Mouse (Mus musculus) colon, adult 2 months (tissue): ENCODE data around the gene Loxl3. TPM values are rescaled to one million over a fixed set of nuclear protein-coding genes. Genes with fewer than 3 reads are reported as not detected.

ENCODE experiments used
- polyA plus RNA-seq: library from polyadenylated mRNA; depleted of rRNA; stranded (reverse); fragments of >200 nt; gene quantifications from 2 replicates; pipeline ENCODE4 v1.2.3, GENCODE M21; 2012; rRNA removed

The Loxl3 gene
- polyA plus RNA-seq, result 5.0 and 5.3 TPM in 2 replicates

GRCm38 (mm10) chr6:83033249-83034185 is at the start of gene Loxl3, which contains the start of gene Dok1:
Gene Loxl3, plus strand, starts transcription at chr6:83034173.
Gene Dok1, minus strand, starts transcription at chr6:83033471.

GRCm38 (mm10) chr6:83054074-83054851 is 20.3 kb downstream of the Loxl3 start, which contains the start of gene Aup1:
Gene Aup1, plus strand, starts transcription at chr6:83054521.

GRCm38 (mm10) chr6:83054871-83055431 is 21.0 kb downstream of the Loxl3 start, which contains the start of gene Htra2:
Gene Htra2, minus strand, starts transcription at chr6:83055273.

GRCm38 (mm10) chr6:83057790-83058189 is 23.8 kb downstream of the Loxl3 start, which contains the start of gene Dqx1:
Gene Dqx1, plus strand, starts transcription at chr6:83057844.

GRCm38 (mm10) chr6:83070247-83070310 is 36.1 kb downstream of the Loxl3 start, which contains the start of gene Tlx2:
Gene Tlx2, minus strand, starts transcription at chr6:83070293.

GRCm38 (mm10) chr6:83077630-83078323 is 43.8 kb downstream of the Loxl3 start, which contains the start of gene Pcgf1:
Gene Pcgf1, plus strand, starts transcription at chr6:83077869.

GRCm38 (mm10) chr6:83086121-83087035 is 52.4 kb downstream of the Loxl3 start, which contains the start of gene Lbx2:
Gene Lbx2, plus strand, starts transcription at chr6:83086367.

GRCm38 (mm10) chr6:83101316-83101687 is 67.3 kb downstream of the Loxl3 start, which contains the start of the genes Ccdc142 and Gm42688:
Gene Ccdc142, plus strand, starts transcription at chr6:83101601.
Gene Gm42688, plus strand, starts transcription at chr6:83101617.

Other genes with a start within 250 kb of the Loxl3 start
- gene Sema4f, start 94.4 kb upstream of the Loxl3 start, polyA plus RNA-seq, result 1.1 and 1.6 TPM in 2 replicates
- gene M1ap, start 87.3 kb upstream of the Loxl3 start, polyA plus RNA-seq, result 0.44 and 0.59 TPM in 2 replicates
- gene Dok1, start 702 bp upstream of the Loxl3 start, polyA plus RNA-seq, result 11.9 and 13.7 TPM in 2 replicates
- gene Aup1, start 20.3 kb downstream of the Loxl3 start, polyA plus RNA-seq, result 746 and 821 TPM in 2 replicates
- gene Htra2, start 21.1 kb downstream of the Loxl3 start, polyA plus RNA-seq, result 51.6 and 61.4 TPM in 2 replicates
- gene Dqx1, start 23.7 kb downstream of the Loxl3 start, polyA plus RNA-seq, result 25.8 and 29.2 TPM in 2 replicates
- gene Tlx2, start 36.1 kb downstream of the Loxl3 start, polyA plus RNA-seq, result 5.6 and 9.6 TPM in 2 replicates
- gene Pcgf1, start 43.7 kb downstream of the Loxl3 start, polyA plus RNA-seq, result 12.9 and 13.3 TPM in 2 replicates
- 0.57 and 1.5 TPM in 2 replicates for gene Lbx2, start 52.2 kb downstream of the Loxl3 start, polyA plus RNA-seq
- gene Ccdc142, start 67.4 kb downstream of the Loxl3 start, polyA plus RNA-seq, result 11.3 and 12.3 TPM in 2 replicates
- gene Gm42688, start 67.4 kb downstream of the Loxl3 start, polyA plus RNA-seq, result 4.3 and 4.6 TPM in 2 replicates
- 69.7 and 85.9 TPM in 2 replicates for gene Mrpl53, start 74.9 kb downstream of the Loxl3 start, polyA plus RNA-seq
- gene Mogs, start 81.3 kb downstream of the Loxl3 start, polyA plus RNA-seq, result 91.9 and 97.3 TPM in 2 replicates
- 199 and 235 TPM in 2 replicates for gene Wbp1, start 87.4 kb downstream of the Loxl3 start, polyA plus RNA-seq
- gene Ino80b, start 91.3 kb downstream of the Loxl3 start, polyA plus RNA-seq, result 59.8 and 64.1 TPM in 2 replicates
- 86.7 and 88.4 TPM in 2 replicates for gene Rtkn, start 101.3 kb downstream of the Loxl3 start, polyA plus RNA-seq
- 3.4 and 4.4 TPM in 2 replicates for gene Wdr54, start 122.2 kb downstream of the Loxl3 start, polyA plus RNA-seq
- gene 1700003E16Rik, start 122.2 kb downstream of the Loxl3 start, polyA plus RNA-seq, result 0.46 and 0.72 TPM in 2 replicates
- gene Dctn1, start 131.7 kb downstream of the Loxl3 start, polyA plus RNA-seq, result 151 and 162 TPM in 2 replicates
- gene Slc4a5, start 185.7 kb downstream of the Loxl3 start, polyA plus RNA-seq, result 0.21 TPM in 2 replicates